In genomic region chr3:104059001-104059622, GRCm38 (mm10) we compare ENCODE assay signal across 7 mouse cellular contexts.
DNase-seq lines count a peak whose midpoint lies in the region; ATAC-seq lines count a peak whose summit lies in the region.

No protein-coding gene starts in this region.

- no peaks in the 10 kb centered on the region for H3K36me3 ChIP-seq in forebrain, embryonic 12.5 days (replicated peaks)
- H3K36me3 ChIP-seq in kidney, embryonic 16.5 days (ENCODE audit: insufficient read depth, low read length) = no peaks in the 10 kb centered on the region

- ATAC-seq in forebrain, embryonic 12.5 days (ENCODE audit: low FRiP score) = peak; percentile 93
- no peak for ATAC-seq in kidney, embryonic 16.5 days (ENCODE audit: low FRiP score, low TSS enrichment)

- H3K4me1 ChIP-seq in forebrain, embryonic 12.5 days = peaks cover 5% of the 10 kb centered on the region; the same call in 1 of the 2 replicates
- no peaks in the 10 kb centered on the region for H3K4me1 ChIP-seq in kidney, embryonic 16.5 days (ENCODE audit: insufficient read depth, low read length)

- H3K9ac ChIP-seq in forebrain, embryonic 12.5 days = no peak overlapping the region
- no peak overlapping the region for H3K9ac ChIP-seq in kidney, embryonic 16.5 days (replicated peaks; ENCODE audit: low read length)

- DNase-seq in cerebellum, adult 9-10 months = peak; percentile 70
- DNase-seq in layer of hippocampus, postnatal 10 days (ENCODE audit: low spot score in 2 of 2) = peak; percentile 38 to 41
- DNase-seq in retina, embryonic 14.5 days (ENCODE audit: low spot score) = peak; percentile 6
- no peak for DNase-seq in kidney, adult 9 months
- no peak for DNase-seq in ovary, postnatal 10 days (ENCODE audit: low spot score)

- WGBS in forebrain, embryonic 12.5 days = 16% methylated on average over 6 of the region's 6 CpGs
- 57% methylated on average over 6 of the region's 6 CpGs for WGBS in kidney, embryonic 16.5 days

- no peak overlapping the region for H3K4me3 ChIP-seq in forebrain, embryonic 12.5 days (replicated peaks)
- H3K4me3 ChIP-seq in kidney, embryonic 16.5 days (ENCODE audit: low read length) = no peak overlapping the region

- peak overlapping the region; percentile 17 for H3K4me2 ChIP-seq in forebrain, embryonic 12.5 days
- no peak overlapping the region for H3K4me2 ChIP-seq in kidney, embryonic 16.5 days (replicated peaks; ENCODE audit: low read depth, low read length)

- no peaks in the 10 kb centered on the region for H3K9me3 ChIP-seq in forebrain, embryonic 12.5 days
- no peaks in the 10 kb centered on the region for H3K9me3 ChIP-seq in kidney, embryonic 16.5 days (ENCODE audit: low read length)

- no peaks in the 10 kb centered on the region; the same call in 1 of the 2 replicates for H3K27me3 ChIP-seq in forebrain, embryonic 12.5 days
- H3K27me3 ChIP-seq in kidney, embryonic 16.5 days (ENCODE audit: insufficient read depth, low read length) = no peaks in the 10 kb centered on the region

- H3K27ac ChIP-seq in forebrain, embryonic 12.5 days = peak overlapping the region; percentile 75
- H3K27ac ChIP-seq in kidney, embryonic 16.5 days (ENCODE audit: low read length) = no peak overlapping the region

Comparison
In these comparisons a context has a peak if more than half of its experiments do, and no peak if none do; other contexts are left out.
1. DNase-seq: peak in cerebellum, adult 9-10 months (single experiment), layer of hippocampus, postnatal 10 days (2 of 2) and retina, embryonic 14.5 days (single experiment); none in kidney, adult 9 months (single experiment) and ovary, postnatal 10 days (single experiment).